Mouse (Mus musculus) bone marrow macrophage, adult 2 months (primary cell): ENCODE data around the gene Phyhipl.

Experiments used
- CTCF ChIP-seq: IDR thresholded peaks from 2 replicates; pipeline ENCODE4 v1.5.1; 2012; ENCODE audit warnings: low read depth, mild to moderate bottlenecking, low read length, moderate library complexity
- POLR2A ChIP-seq: IDR thresholded peaks from 2 replicates; pipeline ENCODE4 v1.6.1; 2012; ENCODE audit warnings: mild to moderate bottlenecking, low read depth, low read length, borderline replicate concordance

- TF ChIP-seq CTCF (no peak), POLR2A (no peak)
Observed at GRCm38 (mm10) chr10:70677946-70678345, 22.2 kb upstream of the Phyhipl start.
